Mouse (Mus musculus) hindbrain, embryonic 14.5 days (tissue): ENCODE data around the gene Babam1. TPM values are rescaled to one million over a fixed set of nuclear protein-coding genes. Genes with fewer than 3 reads are reported as not detected.
"Not testable (repeated sequence)": the region's sequence is repeated elsewhere in the genome, so short reads cannot be mapped to it uniquely, and the experiment has no call there.

Experiments used
- ATAC-seq: fragments of 200-750 bp; cut with Nextera tagmentation; 2 replicates; pipeline ENCODE4 v1.8.0; 2017; ENCODE audit warnings: moderate number of reproducible peaks, mild to moderate bottlenecking, moderate TSS enrichment, moderate library complexity; ENCODE audit not compliant: low FRiP score
- DNase-seq: peaks from one replicate; pipeline ENCODE4 v3.0.0-alpha.2; 2015; ENCODE audit warnings: low spot score
- H3K27ac ChIP-seq: fragments of 300-500 bp; sonication (generic); 2 replicates; pipeline ENCODE4 v1.5.1; 2014; ENCODE audit warnings: mild to moderate bottlenecking, moderate library complexity
- H3K27me3 ChIP-seq: fragments of 300-500 bp; sonication (generic); 2 replicates; pipeline ENCODE4 v1.6.1; 2014; ENCODE audit warnings: mild to moderate bottlenecking, low read length, mixed read lengths; ENCODE audit not compliant: control insufficient read depth, insufficient read depth
- H3K36me3 ChIP-seq: fragments of 300-500 bp; sonication (generic); replicated peaks from 2 replicates; pipeline ENCODE4 v1.6.1; 2014; ENCODE audit not compliant: control insufficient read depth, insufficient read depth
- H3K4me1 ChIP-seq: fragments of 300-500 bp; sonication (generic); replicated peaks from 2 replicates; pipeline ENCODE4 v1.6.1; 2014; ENCODE audit warnings: antibody characterized with exemption, low read length, mixed read lengths; ENCODE audit not compliant: control insufficient read depth, insufficient read depth
- H3K4me2 ChIP-seq: fragments of 300-500 bp; sonication (generic); replicated peaks from 2 replicates; pipeline ENCODE4 v1.6.1; 2014; ENCODE audit warnings: mild to moderate bottlenecking, moderate library complexity
- H3K4me3 ChIP-seq: fragments of 300-500 bp; sonication (generic); replicated peaks from 2 replicates; pipeline ENCODE4 v1.5.1; 2014; ENCODE audit warnings: mild to moderate bottlenecking, low read length
- H3K9ac ChIP-seq: fragments of 300-500 bp; sonication (generic); 2 replicates; pipeline ENCODE4 v1.6.1; 2014
- H3K9me3 ChIP-seq: fragments of 300-500 bp; sonication (generic); 2 replicates; pipeline ENCODE4 v1.6.1; 2016; ENCODE audit warnings: low read length; ENCODE audit not compliant: control insufficient read depth
- WGBS: fragments of 180-500 bp; shearing (Covaris S2); extraction: QIAGEN DNeasy Blood & Tissue Kit; methylation state at CpG from one replicate; pipeline ENCODE4 v1.1.7; 2014; 5-methylcytosine and 5-hydroxymethylcytosine counted together
- polyA plus RNA-seq: library from polyadenylated mRNA; unstranded; fragments of >200 nt; fragmentation: Nextera tagmentation; extraction: Ambion mirVana; gene quantifications from 2 replicates; pipeline ENCODE4 v1.2.1, GENCODE M21; 2014

Gene Babam1
- polyA plus RNA-seq, 1 experiment from 2014 or later, result 89.7 TPM

DNA sequence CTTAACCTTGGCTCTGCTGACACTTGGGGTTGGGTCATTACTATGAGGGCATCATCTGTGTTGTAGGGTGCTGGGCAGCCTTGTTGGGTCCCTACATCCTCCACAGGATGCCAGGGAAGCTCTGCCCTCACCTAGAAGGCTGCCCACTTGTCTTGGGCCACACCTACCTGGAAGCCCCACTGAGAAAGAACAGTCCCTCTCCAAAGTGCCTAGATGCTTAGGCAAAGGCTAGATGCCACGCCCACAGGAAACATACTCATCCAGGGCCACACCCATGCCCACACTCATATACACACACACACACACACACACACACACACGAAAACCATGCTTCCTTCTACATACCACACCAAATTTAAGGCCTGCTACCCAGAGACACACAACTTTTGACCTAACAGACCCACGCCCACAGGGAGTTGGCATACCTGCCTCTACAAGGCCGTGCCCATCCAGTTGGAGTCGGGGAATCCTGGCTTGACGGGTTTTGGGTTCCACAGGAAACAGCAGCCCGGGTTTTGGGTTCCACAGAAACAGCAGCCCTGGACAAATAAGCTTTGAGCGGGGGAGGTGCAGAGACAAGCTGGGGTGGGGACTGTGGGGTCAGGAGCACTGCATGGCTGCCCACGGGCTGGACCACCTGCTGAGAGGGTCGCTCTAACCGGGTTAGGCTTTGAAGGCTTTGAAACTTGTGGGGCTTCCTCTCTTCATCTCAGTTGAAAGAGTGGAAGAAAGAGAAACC is 15.0 kb downstream of the Babam1 start:
- Histone ChIP-seq H3K4me3 (no peak overlapping the region), H3K4me1 (0 out of 2 replicates have a peak, but pooled peaks cover 3% of the 10 kb centered on the region), H3K9me3 (no peaks in the 10 kb centered on the region), H3K27ac (no peak overlapping the region), H3K4me2 (no peak overlapping the region), H3K9ac (no peak overlapping the region), H3K36me3 (no peaks in the 10 kb centered on the region), H3K27me3 (no peaks in the 10 kb centered on the region)
- DNase-seq (no peak), ATAC-seq (no peak)
- WGBS, result 46% methylated on average over 11 of the region's 11 CpGs

DNA sequence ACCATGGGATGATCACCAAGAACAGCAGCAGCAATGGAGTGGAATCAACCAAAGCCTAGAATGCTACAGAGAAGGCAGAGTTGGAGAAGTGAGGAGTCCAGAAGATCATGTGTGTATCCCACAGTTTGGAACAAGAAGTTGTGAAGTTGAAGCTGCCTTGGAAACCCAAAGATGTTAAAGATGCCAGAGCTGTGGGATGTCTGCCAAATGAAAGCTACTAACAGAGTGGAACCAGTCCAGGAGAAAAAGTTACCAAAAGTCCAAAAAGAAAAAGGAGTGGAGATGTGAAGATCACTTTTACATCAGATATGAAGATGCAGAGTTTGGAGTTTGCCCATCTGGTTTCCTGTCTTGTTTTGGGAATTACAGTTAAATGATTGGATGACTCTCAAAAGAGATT is 25.5 kb downstream of the Babam1 start:
- no peak for ATAC-seq
- no peaks in the 10 kb centered on the region for H3K36me3 ChIP-seq

GRCm38 (mm10) chr8:71432935-71433334 is 36.3 kb downstream of the Babam1 start:
- H3K27ac ChIP-seq, ATAC-seq, H3K9me3 ChIP-seq, H3K9ac ChIP-seq, H3K4me1 ChIP-seq, H3K36me3 ChIP-seq, H3K27me3 ChIP-seq, DNase-seq, H3K4me2 ChIP-seq, H3K4me3 ChIP-seq: not testable (repeated sequence)
- WGBS, result 88% methylated on average over 1 of the region's 1 CpGs

More for the DNA sequence above, 25.5 kb downstream of the Babam1 start:
- Histone ChIP-seq H3K4me3 (no peak overlapping the region), H3K9me3 (peaks cover 4% of the 10 kb centered on the region; the same call in 1 of the 2 replicates), H3K4me2 (no peak overlapping the region), H3K4me1 (no peaks in the 10 kb centered on the region), H3K27me3 (no peaks in the 10 kb centered on the region), H3K27ac (no peak overlapping the region), H3K9ac (no peak overlapping the region)
- no peak for DNase-seq

DNA sequence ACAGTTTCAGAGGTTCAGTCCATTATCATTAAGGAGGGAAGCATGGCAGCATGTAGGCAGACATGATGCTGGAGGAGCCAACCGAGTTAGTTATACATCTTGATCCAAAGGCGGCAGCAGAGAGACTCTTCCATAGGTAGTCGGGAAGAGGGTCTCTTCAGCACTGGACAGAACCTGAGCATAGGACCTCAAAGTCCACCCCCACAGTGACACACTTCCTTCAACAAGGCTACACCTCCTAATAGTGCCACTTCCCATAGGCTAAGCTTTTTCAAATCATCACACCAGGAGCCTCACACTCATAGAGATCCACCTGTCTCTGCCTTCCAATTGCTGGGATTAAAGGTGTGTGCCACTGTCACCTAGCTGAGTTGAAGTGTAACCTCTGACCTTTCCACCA is 40.4 kb downstream of the Babam1 start:
- H3K9me3 ChIP-seq, result 0 out of 2 replicates have a peak, but pooled peaks cover 4% of the 10 kb centered on the region
- peaks cover 3% of the 10 kb centered on the region; the same call in 1 of the 2 replicates for H3K27me3 ChIP-seq
- H3K9ac ChIP-seq, result no peak overlapping the region
- no peaks in the 10 kb centered on the region for H3K4me1 ChIP-seq
- H3K4me2 ChIP-seq, result no peak overlapping the region
- ATAC-seq (no peak), DNase-seq (no peak)
- no peak overlapping the region for H3K4me3 ChIP-seq
- WGBS, result 53% methylated on average over 3 of the region's 3 CpGs
- no peaks in the 10 kb centered on the region for H3K36me3 ChIP-seq
- no peak overlapping the region for H3K27ac ChIP-seq

GRCm38 (mm10) chr8:71441404-71441803 is 44.7 kb downstream of the Babam1 start:
- no peaks in the 10 kb centered on the region for H3K36me3 ChIP-seq
- ATAC-seq (no peak), DNase-seq (peak; percentile 90)
- H3K4me3 ChIP-seq, result no peak overlapping the region
- H3K27me3 ChIP-seq, result peaks cover 6% of the 10 kb centered on the region; the same call in 1 of the 2 replicates
- H3K4me2 ChIP-seq, result no peak overlapping the region
- H3K4me1 ChIP-seq, result no peaks in the 10 kb centered on the region
- H3K9me3 ChIP-seq, result no peaks in the 10 kb centered on the region
- 2% methylated on average over 7 of the region's 7 CpGs for WGBS
- H3K27ac ChIP-seq, result no peak overlapping the region
- H3K9ac ChIP-seq, result no peak overlapping the region

DNA sequence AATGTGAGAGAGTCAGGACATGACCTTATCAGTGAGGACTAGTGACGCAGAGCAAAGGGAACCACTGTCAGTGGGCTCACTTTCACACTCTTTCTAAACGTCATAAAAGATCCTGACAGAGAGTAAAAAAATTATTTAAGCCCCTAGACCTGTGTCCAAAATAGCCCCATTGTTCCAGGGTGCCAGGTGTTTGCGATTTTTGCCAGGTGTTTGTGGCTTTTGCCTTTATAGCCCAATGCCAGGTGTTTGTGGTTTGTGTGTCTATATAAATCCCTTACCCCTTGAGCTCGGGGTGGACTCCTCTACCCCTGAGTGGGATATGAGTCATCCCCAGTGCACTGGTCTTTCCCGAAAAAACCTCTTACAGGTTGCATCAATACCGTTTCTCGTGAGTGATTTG is 48.4 kb downstream of the Babam1 start:
- no peak overlapping the region for H3K9ac ChIP-seq
- WGBS, result 91% methylated on average over 7 of the region's 7 CpGs
- ATAC-seq (no peak), DNase-seq (no peak)
- no peaks in the 10 kb centered on the region for H3K9me3 ChIP-seq
- H3K27ac ChIP-seq, result no peak overlapping the region
- H3K4me1 ChIP-seq, result no peaks in the 10 kb centered on the region
- H3K4me2 ChIP-seq, result no peak overlapping the region
- no peak overlapping the region for H3K4me3 ChIP-seq
- H3K27me3 ChIP-seq, result peaks cover 6% of the 10 kb centered on the region; the same call in 1 of the 2 replicates
- no peaks in the 10 kb centered on the region for H3K36me3 ChIP-seq

DNA sequence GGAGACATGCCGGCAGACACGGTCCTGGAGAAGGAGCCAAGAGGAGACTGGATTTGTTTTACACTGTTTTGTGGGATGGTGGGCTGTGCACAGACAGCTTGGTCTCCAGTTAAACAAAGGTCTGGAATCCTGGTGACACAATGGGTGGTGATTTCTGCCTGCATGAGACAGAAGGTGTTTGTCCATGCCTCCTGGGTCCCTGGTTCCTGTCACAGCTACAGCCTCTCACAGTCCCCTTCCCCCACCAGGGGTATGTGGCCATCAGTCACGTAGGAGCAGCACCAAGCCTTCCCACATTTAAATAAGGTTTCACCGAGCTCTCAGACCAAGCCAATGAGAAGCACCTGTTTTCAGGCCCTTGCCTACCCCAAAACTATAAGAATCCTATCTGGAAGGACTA is 54.7 kb downstream of the Babam1 start:
- Histone ChIP-seq H3K4me3 (no peak overlapping the region), H3K9me3 (no peaks in the 10 kb centered on the region), H3K9ac (no peak overlapping the region), H3K27me3 (no peaks in the 10 kb centered on the region), H3K4me1 (no peaks in the 10 kb centered on the region), H3K36me3 (peaks cover 3% of the 10 kb centered on the region; the same call in 1 of the 2 replicates), H3K4me2 (no peak overlapping the region), H3K27ac (no peak overlapping the region)
- DNase-seq (no peak), ATAC-seq (no peak)
- 68% methylated on average over 4 of the region's 4 CpGs for WGBS

GRCm38 (mm10) chr8:71451777-71452176 is 55.1 kb downstream of the Babam1 start:
- Histone ChIP-seq H3K27me3 (no peaks in the 10 kb centered on the region), H3K36me3 (peaks cover 7% of the 10 kb centered on the region), H3K9me3 (no peaks in the 10 kb centered on the region), H3K4me3 (no peak overlapping the region), H3K9ac (no peak overlapping the region), H3K4me2 (no peak overlapping the region), H3K4me1 (no peaks in the 10 kb centered on the region), H3K27ac (no peak overlapping the region)
- DNase-seq (no peak), ATAC-seq (no peak)
- WGBS, result 54% methylated on average over 11 of the region's 11 CpGs

- no peak for DNase-seq
- no peak overlapping the region for H3K4me3 ChIP-seq
- H3K4me1 ChIP-seq, result no peaks in the 10 kb centered on the region
- H3K9me3 ChIP-seq, result no peaks in the 10 kb centered on the region
- H3K27ac ChIP-seq, result no peak overlapping the region
- no peak overlapping the region for H3K9ac ChIP-seq
- ATAC-seq, result no peak
- H3K36me3 ChIP-seq, result peaks cover 15% of the 10 kb centered on the region
- H3K4me2 ChIP-seq, result no peak overlapping the region
- WGBS, result 74% methylated on average over 2 of the region's 2 CpGs
- no peaks in the 10 kb centered on the region for H3K27me3 ChIP-seq
Observed at GRCm38 (mm10) chr8:71452669-71453068, 56.0 kb downstream of the Babam1 start.
